Mouse (Mus musculus) stomach, postnatal 0 days (tissue): ENCODE measurements around the gene Olfr374.

Source experiments
- CTCF ChIP-seq: IDR thresholded peaks from 2 replicates; pipeline ENCODE4 v1.5.1; 2016; ENCODE audit warnings: antibody characterized with exemption, low read depth, mild to moderate bottlenecking, moderate library complexity
- EP300 ChIP-seq: optimal IDR thresholded peaks from 2 replicates; pipeline ENCODE3; 2016; ENCODE audit warnings: antibody characterized with exemption

GRCm38 (mm10) chr8:72146056-72146455 is 39.2 kb downstream of the Olfr374 start:
- TF ChIP-seq EP300 = no peak
- TF ChIP-seq CTCF = no peak
